Mouse (Mus musculus) heart, adult 2 months (tissue): ENCODE results near the gene Grin3b. TPM values are rescaled to one million over a fixed set of nuclear protein-coding genes. Genes with fewer than 3 reads are reported as not detected.

ENCODE experiments used
- DNase-seq, 2 experiments: peaks; one replicate each; pipeline ENCODE4 v3.0.0; 2021
- H3K27ac ChIP-seq: fragments of 200-600 bp; 2 replicates; pipeline ENCODE4 v1.8.1; 2022
- H3K27me3 ChIP-seq: fragments of 200-500 bp; 2 replicates; pipeline ENCODE4 v1.6.1; 2012; ENCODE audit warnings: mild to moderate bottlenecking, low read length, inconsistent platforms, mixed read lengths; ENCODE audit not compliant: control insufficient read depth, insufficient read depth
- H3K36me3 ChIP-seq: fragments of 200-500 bp; 2 replicates; pipeline ENCODE4 v1.6.1; 2012; ENCODE audit warnings: low read length, inconsistent platforms; ENCODE audit not compliant: control insufficient read depth, insufficient read depth
- H3K4me1 ChIP-seq: fragments of 200-500 bp; 2 replicates; pipeline ENCODE4 v1.6.1; 2011; ENCODE audit warnings: low read length; ENCODE audit not compliant: control insufficient read depth, insufficient read depth
- H3K4me3 ChIP-seq: fragments of 200-600 bp; 2 replicates; pipeline ENCODE4 v1.8.1; 2022
- H3K79me2 ChIP-seq: fragments of 200-500 bp; replicated peaks from 2 replicates; pipeline ENCODE4 v1.6.1; 2012; ENCODE audit warnings: mild to moderate bottlenecking, inconsistent platforms, low read length, moderate library complexity, mixed read lengths; ENCODE audit not compliant: control insufficient read depth, insufficient read depth
- H3K9ac ChIP-seq: fragments of 200-500 bp; 2 replicates; pipeline ENCODE4 v1.6.1; 2012; ENCODE audit warnings: low read depth, mild to moderate bottlenecking, control low read depth, inconsistent platforms, low read length, mixed read lengths
- CTCF ChIP-seq: fragments of 200-600 bp; IDR thresholded peaks from 2 replicates; pipeline ENCODE4 v1.8.1; 2022; ENCODE audit warnings: antibody characterized with exemption, mild to moderate bottlenecking, moderate library complexity
- EP300 ChIP-seq: fragments of 200-500 bp; IDR thresholded peaks from 2 replicates; pipeline ENCODE4 v1.6.1; 2011; ENCODE audit warnings: low read depth, low read length, control low read depth; ENCODE audit not compliant: insufficient read depth
- POLR2A ChIP-seq: fragments of 200-500 bp; IDR thresholded peaks from 2 replicates; pipeline ENCODE4 v1.6.1; 2011; ENCODE audit warnings: mild to moderate bottlenecking, low read depth, low read length, control low read depth; ENCODE audit not compliant: insufficient read depth
- WGBS: fragments of 180-500 bp; shearing (Covaris S2); methylation state at CpG from one replicate; pipeline ENCODE4 v1.1.7; 2018; 5-methylcytosine and 5-hydroxymethylcytosine counted together
- intact Hi-C: fragments of 180-260 bp; cut with DNase I; formaldehyde crosslinking; loops from one replicate; pipeline ENCODE4 v1.15.1; 2025
- polyA plus RNA-seq: library from polyadenylated mRNA; depleted of rRNA; stranded (reverse); fragments of >200 nt; gene quantifications from 2 replicates; pipeline ENCODE4 v1.2.3, GENCODE M21; 2012
- total RNA-seq, 2 experiments: library from RNA; stranded (reverse); gene quantifications; 2 replicates each; pipeline ENCODE4 v1.2.3; 2021

Grin3b gene
- total and polyA plus RNA-seq, 3 experiments = 0.20 to 0.31 (median 0.29) TPM

GRCm38 (mm10) chr10:79997819-79998218 lies 27.3 kb downstream of the Grin3b start:
- Histone ChIP-seq H3K36me3 (no peaks in the 10 kb centered on the region), H3K27ac (no peak overlapping the region), H3K79me2 (no peaks in the 10 kb centered on the region), H3K27me3 (no peaks in the 10 kb centered on the region), H3K4me3 (no peak overlapping the region; the same call in 1 of the 2 replicates), H3K4me1 (peaks cover 3% of the 10 kb centered on the region; the same call in 1 of the 2 replicates), H3K9ac (no peak overlapping the region; the same call in 1 of the 2 replicates)
- TF ChIP-seq CTCF (no peak), EP300 (0 out of 2 replicates have a peak, but pooled peaks have one; percentile 9)
- peak in 1 of 2 experiments; percentile 66 for DNase-seq
- intact Hi-C loops = loop anchor here (2.0 kb wide), 2 partner anchors 41 to 71 kb away; partner anchors contain the start of genes Arid3a and Polr2e
- 34% methylated on average over 15 of the region's 15 CpGs for WGBS

GRCm38 (mm10) chr10:80001945-80002344 lies 31.4 kb downstream of the Grin3b start:
- Histone ChIP-seq H3K79me2 (no peaks in the 10 kb centered on the region), H3K9ac (no peak overlapping the region), H3K27me3 (no peaks in the 10 kb centered on the region), H3K4me1 (peaks cover 6% of the 10 kb centered on the region), H3K36me3 (no peaks in the 10 kb centered on the region), H3K27ac (no peak overlapping the region), H3K4me3 (no peak overlapping the region)
- 96% methylated on average over 9 of the region's 9 CpGs for WGBS
- intact Hi-C loops = loop anchor here (2.0 kb wide), 1 partner anchor 17 kb away; no protein-coding TSS in a partner anchor
- no peak for TF ChIP-seq POLR2A
- TF ChIP-seq EP300 = no peak
- TF ChIP-seq CTCF = no peak
- DNase-seq = no peak

- Histone ChIP-seq H3K4me1 (peaks cover 5% of the 10 kb centered on the region), H3K36me3 (no peaks in the 10 kb centered on the region)
- intact Hi-C loops = loop anchor here (2.0 kb wide), 1 partner anchor 16 kb away; no protein-coding TSS in a partner anchor
Observed at GRCm38 (mm10) chr10:80002829-80003228, 32.3 kb downstream of the Grin3b start.

GRCm38 (mm10) chr10:80003374-80004232 lies 33.1 kb downstream of the Grin3b start:
- Histone ChIP-seq H3K27me3 (no peaks in the 10 kb centered on the region), H3K27ac (peak overlapping the region; percentile 83), H3K36me3 (no peaks in the 10 kb centered on the region), H3K9ac (no peak overlapping the region; the same call in 1 of the 2 replicates), H3K79me2 (no peaks in the 10 kb centered on the region), H3K4me3 (no peak overlapping the region), H3K4me1 (peaks cover 5% of the 10 kb centered on the region)
- TF ChIP-seq EP300 (peak; percentile 55; the same call in 1 of the 2 replicates), POLR2A (peak; percentile 36; the same call in 1 of the 2 replicates), CTCF (no peak)
- 55% methylated on average over 9 of the region's 9 CpGs for WGBS
- DNase-seq = no peak
- intact Hi-C loops = loop anchor here (2.0 kb wide), 1 partner anchor 15 kb away; no protein-coding TSS in a partner anchor

More at GRCm38 (mm10) chr10:80002829-80003228, 32.3 kb downstream of the Grin3b start:
- H3K9ac ChIP-seq = peak overlapping the region; percentile 3; the same call in 1 of the 2 replicates
- 61% methylated on average over 21 of the region's 21 CpGs for WGBS
- TF ChIP-seq POLR2A (no peak), CTCF (no peak), EP300 (no peak)
- no peak overlapping the region for H3K4me3 ChIP-seq
- DNase-seq = no peak
- no peaks in the 10 kb centered on the region for H3K27me3 ChIP-seq
- peak overlapping the region; percentile 83 for H3K27ac ChIP-seq
- no peaks in the 10 kb centered on the region for H3K79me2 ChIP-seq

GRCm38 (mm10) chr10:80004233-80004705 lies 33.8 kb downstream of the Grin3b start:
- peaks cover 5% of the 10 kb centered on the region for H3K4me1 ChIP-seq
- H3K4me3 ChIP-seq = no peak overlapping the region
- intact Hi-C loops = no loop called here
- no peaks in the 10 kb centered on the region for H3K36me3 ChIP-seq
- H3K27me3 ChIP-seq = no peaks in the 10 kb centered on the region
- H3K79me2 ChIP-seq = no peaks in the 10 kb centered on the region
- 74% methylated on average over 8 of the region's 8 CpGs for WGBS
- H3K9ac ChIP-seq = no peak overlapping the region
- no peak overlapping the region for H3K27ac ChIP-seq
- TF ChIP-seq CTCF (no peak), EP300 (no peak), POLR2A (no peak)
- no peak for DNase-seq

- Histone ChIP-seq H3K79me2 (no peaks in the 10 kb centered on the region), H3K4me1 (no peaks in the 10 kb centered on the region; the same call in 1 of the 2 replicates), H3K4me3 (no peak overlapping the region), H3K27me3 (no peaks in the 10 kb centered on the region), H3K9ac (no peak overlapping the region), H3K36me3 (no peaks in the 10 kb centered on the region), H3K27ac (no peak overlapping the region)
- 87% methylated on average over 6 of the region's 6 CpGs for WGBS
- DNase-seq = no peak
- TF ChIP-seq EP300 (no peak), POLR2A (no peak), CTCF (no peak)
- intact Hi-C loops = no loop called here
Observed at GRCm38 (mm10) chr10:80011740-80012139, 41.2 kb downstream of the Grin3b start.
